Mouse (Mus musculus) kidney, postnatal 0 days (tissue): ENCODE results near the gene Arfgef3. TPM values are rescaled to one million over a fixed set of nuclear protein-coding genes. Genes with fewer than 3 reads are reported as not detected.

Experiments
- ATAC-seq: fragments of 200-750 bp; cut with Nextera tagmentation; replicated peaks from 2 replicates; pipeline ENCODE4 v1.8.0; 2017; ENCODE audit warnings: low read depth, moderate number of reproducible peaks, moderate TSS enrichment, moderate library complexity; ENCODE audit not compliant: low FRiP score
- DNase-seq: peaks from one replicate; pipeline ENCODE4 v3.0.0-alpha.2; 2016; ENCODE audit warnings: low spot score
- H3K27ac ChIP-seq: fragments of 300-500 bp; sonication (generic); 2 replicates; pipeline ENCODE4 v1.5.1; 2014; ENCODE audit warnings: mild to moderate bottlenecking
- H3K27me3 ChIP-seq: fragments of 300-500 bp; sonication (generic); 2 replicates; pipeline ENCODE4 v1.6.1; 2014; ENCODE audit warnings: low read length, mixed read lengths; ENCODE audit not compliant: insufficient read depth
- H3K36me3 ChIP-seq: fragments of 300-500 bp; sonication (generic); 2 replicates; pipeline ENCODE4 v1.6.1; 2014; ENCODE audit warnings: low read length, mixed read lengths; ENCODE audit not compliant: insufficient read depth
- H3K4me1 ChIP-seq: fragments of 300-500 bp; sonication (generic); replicated peaks from 2 replicates; pipeline ENCODE4 v1.6.1; 2014; ENCODE audit warnings: antibody characterized with exemption, low read length, mixed read lengths; ENCODE audit not compliant: insufficient read depth
- H3K4me2 ChIP-seq: fragments of 300-500 bp; sonication (generic); 2 replicates; pipeline ENCODE4 v1.6.1; 2014; ENCODE audit warnings: mild to moderate bottlenecking, low read length, moderate library complexity, mixed read lengths
- H3K4me3 ChIP-seq: fragments of 300-500 bp; sonication (generic); replicated peaks from 2 replicates; pipeline ENCODE4 v1.5.1; 2014; ENCODE audit warnings: low read depth, low read length
- H3K9ac ChIP-seq: fragments of 300-500 bp; sonication (generic); 2 replicates; pipeline ENCODE4 v1.6.1; 2014; ENCODE audit warnings: low read depth, low read length
- H3K9me3 ChIP-seq: fragments of 300-500 bp; sonication (generic); replicated peaks from 2 replicates; pipeline ENCODE4 v1.6.1; 2016; ENCODE audit warnings: low read length, inconsistent platforms, mixed read lengths
- CTCF ChIP-seq: IDR thresholded peaks from 2 replicates; pipeline ENCODE4 v1.5.1; 2016; ENCODE audit warnings: antibody characterized with exemption, low read depth, mild to moderate bottlenecking, moderate library complexity
- WGBS: fragments of 180-500 bp; shearing (Covaris S2); extraction: QIAGEN DNeasy Blood & Tissue Kit; methylation state at CpG from one replicate; pipeline ENCODE4 v1.1.7; 2014; 5-methylcytosine and 5-hydroxymethylcytosine counted together
- polyA plus RNA-seq: library from polyadenylated mRNA; unstranded; fragments of >200 nt; fragmentation: Nextera tagmentation; extraction: Ambion mirVana; gene quantifications from 2 replicates; pipeline ENCODE4 v1.2.1, GENCODE M21; 2015

Arfgef3 gene
- polyA plus RNA-seq, 1 experiment from 2014 or later = 1.1 TPM

- Histone ChIP-seq H3K9me3 (no peaks in the 10 kb centered on the region), H3K4me3 (no peak overlapping the region), H3K4me1 (no peaks in the 10 kb centered on the region), H3K4me2 (no peak overlapping the region), H3K27me3 (no peaks in the 10 kb centered on the region), H3K9ac (no peak overlapping the region), H3K27ac (no peak overlapping the region), H3K36me3 (no peaks in the 10 kb centered on the region)
- no peak for TF ChIP-seq CTCF
- ATAC-seq = no peak
- DNase-seq = no peak
- 56% methylated on average over 6 of the region's 6 CpGs for WGBS
These were observed 47.3 kb downstream of the Arfgef3 start for GRCm38 (mm10) chr10:18696461-18696860.

- no peak overlapping the region for H3K27ac ChIP-seq
- DNase-seq = no peak
- no peak overlapping the region for H3K9ac ChIP-seq
- H3K4me3 ChIP-seq = no peak overlapping the region
- ATAC-seq = no peak
- no peaks in the 10 kb centered on the region for H3K36me3 ChIP-seq
- no peaks in the 10 kb centered on the region for H3K9me3 ChIP-seq
- H3K4me2 ChIP-seq = no peak overlapping the region
- H3K27me3 ChIP-seq = no peaks in the 10 kb centered on the region
- no peaks in the 10 kb centered on the region for H3K4me1 ChIP-seq
- no peak for TF ChIP-seq CTCF
- 42% methylated on average over 2 of the region's 2 CpGs for WGBS
These were observed 55.5 kb downstream of the Arfgef3 start for GRCm38 (mm10) chr10:18688234-18688633.

GRCm38 (mm10) chr10:18681385-18681954 is 62.3 kb downstream of the Arfgef3 start:
- Histone ChIP-seq H3K4me3 (no peak overlapping the region), H3K27me3 (no peaks in the 10 kb centered on the region), H3K9ac (no peak overlapping the region), H3K4me2 (no peak overlapping the region), H3K4me1 (0 out of 2 replicates have a peak, but pooled peaks cover 5% of the 10 kb centered on the region), H3K36me3 (no peaks in the 10 kb centered on the region), H3K9me3 (no peaks in the 10 kb centered on the region), H3K27ac (peak overlapping the region; percentile 38; the same call in 1 of the 2 replicates)
- 60% methylated on average over 2 of the region's 2 CpGs for WGBS
- ATAC-seq (no peak), DNase-seq (no peak)
- TF ChIP-seq CTCF = no peak

GRCm38 (mm10) chr10:18680661-18681384 is 62.9 kb downstream of the Arfgef3 start:
- Histone ChIP-seq H3K9me3 (no peaks in the 10 kb centered on the region), H3K36me3 (no peaks in the 10 kb centered on the region), H3K4me1 (0 out of 2 replicates have a peak, but pooled peaks cover 5% of the 10 kb centered on the region), H3K4me3 (no peak overlapping the region), H3K9ac (no peak overlapping the region), H3K27ac (peak overlapping the region; percentile 62; the same call in 1 of the 2 replicates), H3K27me3 (no peaks in the 10 kb centered on the region), H3K4me2 (no peak overlapping the region)
- 46% methylated on average over 3 of the region's 3 CpGs for WGBS
- ATAC-seq (peak; percentile 52; the same call in 1 of the 2 replicates), DNase-seq (no peak)
- TF ChIP-seq CTCF = no peak

GRCm38 (mm10) chr10:18678836-18679235 is 64.9 kb downstream of the Arfgef3 start:
- DNase-seq (no peak), ATAC-seq (no peak)
- Histone ChIP-seq H3K4me1 (0 out of 2 replicates have a peak, but pooled peaks cover 5% of the 10 kb centered on the region), H3K27ac (no peak overlapping the region), H3K27me3 (no peaks in the 10 kb centered on the region), H3K4me3 (no peak overlapping the region), H3K36me3 (no peaks in the 10 kb centered on the region), H3K9ac (no peak overlapping the region), H3K4me2 (no peak overlapping the region), H3K9me3 (no peaks in the 10 kb centered on the region)
- 83% methylated on average over 4 of the region's 4 CpGs for WGBS
- TF ChIP-seq CTCF = no peak

- H3K27me3 ChIP-seq = no peaks in the 10 kb centered on the region
- no peak overlapping the region for H3K9ac ChIP-seq
- TF ChIP-seq CTCF = no peak
- H3K4me2 ChIP-seq = no peak overlapping the region
- 95% methylated on average over 11 of the region's 11 CpGs for WGBS
- no peaks in the 10 kb centered on the region for H3K4me1 ChIP-seq
- H3K36me3 ChIP-seq = no peaks in the 10 kb centered on the region
- H3K9me3 ChIP-seq = no peaks in the 10 kb centered on the region
- no peak overlapping the region for H3K27ac ChIP-seq
- H3K4me3 ChIP-seq = no peak overlapping the region
- DNase-seq = no peak
- no peak for ATAC-seq
These were observed 79.0 kb downstream of the Arfgef3 start for GRCm38 (mm10) chr10:18664794-18665193.
